Mouse (Mus musculus): Measurements from ENCODE around the gene Tdrd6. TPM values are rescaled to one million over a fixed set of nuclear protein-coding genes. Genes with fewer than 3 reads are reported as not detected.

The Tdrd6 gene
- polyA plus RNA-seq, 1 experiment from 2014 or later, result not detected

DNA sequence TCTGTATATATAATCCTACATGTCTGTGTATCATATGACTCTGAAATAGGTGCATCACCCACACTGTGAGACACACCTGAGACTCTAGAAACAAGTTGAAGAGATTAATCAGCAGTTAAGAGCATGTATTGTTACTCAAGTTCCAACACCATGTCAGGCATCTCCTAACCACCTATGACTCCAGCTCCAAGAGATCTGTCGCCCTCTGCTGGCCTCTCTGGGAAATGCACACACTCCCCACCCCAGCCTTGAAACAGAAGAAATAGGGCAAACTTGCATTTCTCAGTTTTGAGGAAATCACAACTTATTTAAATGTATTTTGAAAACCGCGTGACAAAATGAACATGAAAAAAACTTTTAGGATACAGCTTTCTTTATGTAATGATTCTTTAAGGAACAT, 23.4 kb downstream of the Tdrd6 start:
- 17% methylated on average over 3 of the region's 3 CpGs for WGBS
- H3K27me3 ChIP-seq, result no peaks in the 10 kb centered on the region
- no peak overlapping the region for H3K4me2 ChIP-seq
- no peaks in the 10 kb centered on the region for H3K4me1 ChIP-seq
- H3K4me3 ChIP-seq, result no peak overlapping the region
- no peak for ATAC-seq (ENCODE audit: borderline replicate concordance, extremely low read depth, low FRiP score, low TSS enrichment)
- H3K27ac ChIP-seq, result no peak overlapping the region
- no peaks in the 10 kb centered on the region for H3K9me3 ChIP-seq
- H3K36me3 ChIP-seq, result no peaks in the 10 kb centered on the region
- H3K9ac ChIP-seq, result no peak overlapping the region

DNA sequence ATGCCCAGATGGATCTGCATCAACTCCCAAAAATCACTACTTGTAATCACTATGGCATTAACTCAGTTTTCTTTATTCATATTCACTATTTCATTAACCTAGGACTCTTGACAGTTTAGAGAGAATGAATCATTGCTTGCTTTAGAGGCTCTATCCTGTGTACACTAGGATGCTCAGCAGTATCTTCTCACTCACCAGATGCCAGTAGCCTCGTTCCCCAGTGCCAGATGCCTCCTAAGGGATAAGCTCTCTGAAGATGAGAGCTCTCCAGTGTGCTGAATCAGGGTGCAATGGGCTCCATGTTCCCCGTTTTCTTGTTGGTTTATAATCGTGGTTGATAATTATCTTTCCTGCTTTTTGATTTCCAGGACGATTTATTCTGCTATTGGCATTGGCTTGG, 31.4 kb downstream of the Tdrd6 start:
- Histone ChIP-seq H3K36me3 (no peaks in the 10 kb centered on the region), H3K4me2 (no peak overlapping the region), H3K27ac (no peak overlapping the region), H3K27me3 (no peaks in the 10 kb centered on the region), H3K4me1 (no peaks in the 10 kb centered on the region), H3K4me3 (no peak overlapping the region), H3K9me3 (no peaks in the 10 kb centered on the region), H3K9ac (no peak overlapping the region)
- ATAC-seq (ENCODE audit: borderline replicate concordance, extremely low read depth, low FRiP score, low TSS enrichment), result no peak
- WGBS, result 55% methylated on average over 4 of the region's 4 CpGs

DNA sequence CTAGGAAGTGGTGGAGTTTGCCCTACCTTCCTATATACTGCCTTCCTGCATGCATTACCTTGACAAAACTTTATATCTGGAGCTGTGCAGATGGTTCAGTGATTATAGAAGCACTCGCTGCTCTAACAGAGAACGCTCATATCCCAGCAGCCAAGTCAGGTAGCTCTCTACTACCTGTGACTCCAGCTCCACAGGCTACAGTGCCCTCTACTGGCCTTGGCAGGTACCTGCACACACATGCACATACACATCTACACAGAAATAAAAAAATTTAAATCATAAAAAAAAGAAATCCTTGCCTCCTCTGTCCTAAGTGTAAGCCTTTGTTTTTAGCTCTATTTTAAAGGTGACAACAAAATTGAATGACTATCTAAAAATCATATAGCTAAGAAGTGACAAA, 32.4 kb downstream of the Tdrd6 start:
- Histone ChIP-seq H3K9ac (no peak overlapping the region), H3K27ac (no peak overlapping the region), H3K9me3 (no peaks in the 10 kb centered on the region), H3K27me3 (no peaks in the 10 kb centered on the region), H3K4me3 (no peak overlapping the region), H3K4me2 (no peak overlapping the region), H3K4me1 (no peaks in the 10 kb centered on the region), H3K36me3 (no peaks in the 10 kb centered on the region)
- ATAC-seq (ENCODE audit: borderline replicate concordance, extremely low read depth, low FRiP score, low TSS enrichment), result no peak
- 96% methylated on average over 2 of the region's 2 CpGs for WGBS

DNA sequence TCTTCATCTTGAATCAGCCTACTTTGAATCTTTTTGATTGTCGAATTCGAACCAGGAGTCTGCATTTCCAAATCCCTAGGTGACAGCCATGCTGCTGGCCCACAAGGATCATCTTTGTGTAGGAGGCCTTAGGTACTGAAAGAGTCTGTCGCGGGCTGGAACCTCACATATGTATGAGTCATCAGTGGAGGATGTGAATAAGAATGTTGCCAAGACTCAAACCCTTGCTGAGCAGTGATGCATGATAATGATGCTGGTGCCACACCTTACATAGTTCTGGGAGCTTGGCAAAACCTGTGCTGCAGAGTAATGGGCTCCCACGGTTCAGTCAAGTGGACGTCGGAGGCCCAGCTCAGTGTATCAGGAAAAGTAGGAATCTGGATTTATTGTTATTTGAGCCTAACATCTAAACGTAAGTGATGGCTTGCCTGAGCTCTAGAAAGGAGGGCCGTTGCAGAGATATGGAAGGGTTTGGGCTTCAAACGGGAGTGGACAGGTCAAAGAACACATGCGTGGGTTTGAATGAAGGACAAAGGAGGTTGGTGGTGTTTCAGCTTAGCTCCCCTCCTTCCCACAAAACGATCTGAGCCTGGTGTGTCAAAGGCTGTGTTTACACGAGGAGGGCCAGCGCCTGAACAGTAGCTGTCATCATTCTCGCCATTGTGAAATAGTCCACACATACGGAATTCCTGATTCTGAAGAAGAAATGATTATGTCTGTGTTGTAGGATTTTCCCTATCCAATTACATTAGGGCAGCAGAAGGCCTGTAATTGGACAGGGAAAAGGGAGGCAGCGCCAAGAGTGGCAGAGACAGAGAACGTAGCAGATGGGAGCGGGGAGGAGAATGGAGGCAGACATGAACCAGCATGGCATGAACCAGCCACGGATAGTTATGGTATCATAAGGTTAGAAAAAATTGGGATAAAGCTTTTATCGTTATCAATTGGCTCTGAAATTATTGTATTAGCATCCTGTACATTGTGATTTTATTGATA, 37.5 kb downstream of the Tdrd6 start:
- Histone ChIP-seq H3K9me3 (no peaks in the 10 kb centered on the region), H3K36me3 (no peaks in the 10 kb centered on the region), H3K4me2 (no peak overlapping the region), H3K4me1 (no peaks in the 10 kb centered on the region), H3K9ac (no peak overlapping the region), H3K27me3 (no peaks in the 10 kb centered on the region), H3K4me3 (no peak overlapping the region), H3K27ac (no peak overlapping the region)
- 75% methylated on average over 21 of the region's 21 CpGs for WGBS
- ATAC-seq (ENCODE audit: borderline replicate concordance, extremely low read depth, low FRiP score, low TSS enrichment), result no peak

DNA sequence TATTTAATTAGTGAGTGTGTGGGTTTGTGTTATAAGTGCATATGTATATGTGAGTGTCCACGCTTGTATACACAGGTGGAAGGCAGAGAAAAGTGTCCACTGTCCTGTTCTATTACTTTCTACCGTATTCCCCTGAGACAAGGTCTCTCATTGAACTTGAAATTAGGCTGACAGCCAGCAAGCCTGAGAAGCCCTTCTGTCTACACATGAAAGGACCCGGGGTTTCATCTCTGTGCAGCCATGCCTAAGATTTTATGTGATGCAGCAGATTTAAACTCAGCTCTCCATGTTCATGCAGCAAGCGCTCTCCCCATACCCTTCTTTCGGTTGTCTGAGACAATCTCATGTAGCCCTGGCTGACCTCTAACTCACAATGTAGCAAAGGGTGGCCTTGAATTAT, 39.6 kb downstream of the Tdrd6 start:
- 76% methylated on average over 5 of the region's 5 CpGs for WGBS

DNA sequence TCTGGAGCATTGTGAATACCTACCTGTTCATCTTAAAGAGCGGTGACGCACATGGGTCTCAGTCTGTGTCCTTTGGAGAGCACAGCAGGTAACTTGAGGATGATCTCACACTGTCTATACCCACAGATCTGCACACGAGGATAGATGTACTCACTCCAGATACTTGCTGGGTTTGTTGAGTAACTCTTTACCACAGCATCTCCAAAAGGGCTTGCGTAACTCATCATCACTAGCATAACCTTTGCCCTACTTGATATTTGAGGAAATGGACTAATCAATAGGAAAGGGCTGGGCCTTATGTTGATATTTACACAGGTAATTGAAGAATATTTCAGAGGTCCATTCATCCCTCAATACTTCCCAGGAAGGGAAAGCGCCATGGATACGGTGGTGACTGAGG, 40.3 kb downstream of the Tdrd6 start:
- no peak for ATAC-seq (ENCODE audit: borderline replicate concordance, extremely low read depth, low FRiP score, low TSS enrichment)
- 88% methylated on average over 6 of the region's 6 CpGs for WGBS
- Histone ChIP-seq H3K27me3 (no peaks in the 10 kb centered on the region), H3K4me3 (no peak overlapping the region), H3K4me1 (0 out of 2 replicates have a peak, but pooled peaks cover 3% of the 10 kb centered on the region), H3K36me3 (no peaks in the 10 kb centered on the region), H3K9ac (no peak overlapping the region), H3K9me3 (no peaks in the 10 kb centered on the region), H3K27ac (no peak overlapping the region), H3K4me2 (no peak overlapping the region)

More for the DNA sequence above, 39.6 kb downstream of the Tdrd6 start:
- no peak overlapping the region for H3K9ac ChIP-seq
- no peak overlapping the region for H3K27ac ChIP-seq
- no peaks in the 10 kb centered on the region for H3K36me3 ChIP-seq
- H3K4me3 ChIP-seq, result no peak overlapping the region
- H3K4me1 ChIP-seq, result no peaks in the 10 kb centered on the region
- no peaks in the 10 kb centered on the region for H3K9me3 ChIP-seq
- H3K4me2 ChIP-seq, result no peak overlapping the region
- H3K27me3 ChIP-seq, result no peaks in the 10 kb centered on the region
- no peak for ATAC-seq (ENCODE audit: borderline replicate concordance, extremely low read depth, low FRiP score, low TSS enrichment)

DNA sequence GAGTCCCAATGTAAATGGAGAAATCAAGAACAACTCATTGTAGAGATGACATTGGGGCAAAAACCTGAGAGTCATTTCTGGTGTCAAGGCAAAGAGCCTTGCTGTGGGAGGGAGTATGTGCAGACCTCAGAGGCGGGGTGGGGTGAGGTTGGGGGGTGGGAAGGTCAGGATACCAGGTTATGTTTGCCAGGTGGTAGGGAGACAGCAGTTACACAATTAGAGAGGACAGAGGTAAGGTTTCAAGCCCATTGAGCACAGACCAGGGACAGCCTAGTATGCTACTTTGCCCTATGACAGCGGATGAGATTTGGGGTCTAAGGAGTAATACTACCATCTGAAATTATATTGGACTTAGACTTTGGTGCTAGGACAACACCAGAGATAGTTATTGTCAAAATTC, 42.8 kb downstream of the Tdrd6 start:
- H3K9ac ChIP-seq, result no peak overlapping the region
- no peak overlapping the region for H3K4me3 ChIP-seq
- 77% methylated on average over 2 of the region's 2 CpGs for WGBS
- no peak overlapping the region for H3K27ac ChIP-seq
- no peaks in the 10 kb centered on the region for H3K36me3 ChIP-seq
- ATAC-seq (ENCODE audit: borderline replicate concordance, extremely low read depth, low FRiP score, low TSS enrichment), result no peak
- no peaks in the 10 kb centered on the region for H3K9me3 ChIP-seq
- no peaks in the 10 kb centered on the region for H3K27me3 ChIP-seq
- no peak overlapping the region for H3K4me2 ChIP-seq
- H3K4me1 ChIP-seq, result peaks cover 7% of the 10 kb centered on the region; the same call in 1 of the 2 replicates

DNA sequence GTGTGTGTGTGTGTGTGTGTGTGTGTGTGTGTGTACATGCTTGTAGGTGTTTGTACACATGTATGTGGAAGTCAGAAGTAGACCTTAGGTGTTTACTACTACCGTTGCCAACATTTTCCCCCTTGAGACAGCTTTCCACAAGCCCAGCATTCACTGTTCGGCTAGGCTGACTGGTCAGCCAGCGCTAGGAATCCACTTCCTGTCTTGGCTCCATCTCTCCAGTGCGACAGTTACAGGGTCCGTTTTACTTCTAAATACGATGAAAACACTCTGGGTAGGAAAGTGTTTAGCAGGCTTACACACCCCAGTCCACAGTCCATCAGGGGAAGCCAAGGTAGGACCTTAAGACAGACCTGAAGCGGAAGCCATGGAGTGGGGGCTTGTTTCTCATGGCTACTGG, 45.3 kb downstream of the Tdrd6 start:
- no peak; the same call in 1 of the 2 replicates for ATAC-seq (ENCODE audit: borderline replicate concordance, extremely low read depth, low FRiP score, low TSS enrichment)
- 48% methylated on average over 7 of the region's 7 CpGs for WGBS
- no peaks in the 10 kb centered on the region for H3K36me3 ChIP-seq

DNA sequence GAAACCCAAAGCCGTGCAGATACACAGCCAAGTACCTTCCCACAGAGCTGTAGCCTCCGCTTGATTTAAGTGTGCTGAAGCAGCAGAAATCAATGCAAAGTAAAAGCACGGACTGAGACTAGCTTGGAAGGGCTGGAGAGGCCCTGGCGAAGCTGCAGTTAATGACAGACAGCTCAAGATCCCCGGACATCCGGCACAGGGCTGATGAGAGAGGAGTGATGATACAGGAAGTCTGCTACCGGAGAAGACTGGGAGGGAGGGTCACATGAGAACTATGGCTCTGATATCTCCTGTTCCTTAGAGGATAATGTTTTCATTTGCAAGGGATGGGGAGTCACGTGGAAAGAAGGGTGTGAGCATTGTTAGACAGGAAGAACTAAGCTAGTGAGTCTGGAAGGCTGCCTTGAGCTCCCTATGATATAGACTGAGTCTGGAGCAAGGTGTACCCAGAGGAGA, 49.1 kb downstream of the Tdrd6 start:
- Histone ChIP-seq H3K4me2 (peak overlapping the region; percentile 19), H3K4me1 (peaks cover 15% of the 10 kb centered on the region; the same call in 1 of the 2 replicates), H3K9me3 (no peaks in the 10 kb centered on the region), H3K4me3 (no peak overlapping the region), H3K9ac (no peak overlapping the region), H3K27me3 (no peaks in the 10 kb centered on the region), H3K36me3 (no peaks in the 10 kb centered on the region), H3K27ac (no peak overlapping the region)
- WGBS, result 31% methylated on average over 8 of the region's 8 CpGs
- ATAC-seq (ENCODE audit: borderline replicate concordance, extremely low read depth, low FRiP score, low TSS enrichment), result no peak

More for the DNA sequence above, 45.3 kb downstream of the Tdrd6 start:
- Histone ChIP-seq H3K4me2 (no peak overlapping the region), H3K9ac (no peak overlapping the region), H3K27me3 (no peaks in the 10 kb centered on the region), H3K4me3 (no peak overlapping the region), H3K4me1 (peaks cover 15% of the 10 kb centered on the region; the same call in 1 of the 2 replicates), H3K27ac (no peak overlapping the region), H3K9me3 (no peaks in the 10 kb centered on the region)

DNA sequence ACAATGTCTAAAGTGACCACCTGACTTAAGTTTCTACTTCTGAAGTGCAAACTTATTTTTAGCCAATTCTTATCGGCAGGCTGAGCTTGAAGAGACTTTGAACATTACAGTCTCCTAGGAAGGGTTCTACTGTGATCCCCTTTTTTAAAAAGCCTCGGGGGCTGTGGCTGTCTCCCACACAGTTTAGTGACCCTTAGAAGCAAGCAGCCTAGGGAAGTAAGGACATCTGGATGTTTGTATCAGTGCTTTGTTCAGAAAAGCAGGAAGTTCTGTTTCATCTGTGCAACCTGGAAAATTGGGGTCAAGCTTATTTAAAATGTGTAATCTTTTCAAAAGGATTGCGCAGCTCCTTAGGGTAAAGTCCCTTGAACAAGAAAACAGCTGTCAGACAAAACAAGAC, 49.6 kb downstream of the Tdrd6 start:
- H3K4me3 ChIP-seq, result no peak overlapping the region
- no peaks in the 10 kb centered on the region for H3K36me3 ChIP-seq
- no peak overlapping the region for H3K27ac ChIP-seq
- ATAC-seq (ENCODE audit: borderline replicate concordance, extremely low read depth, low FRiP score, low TSS enrichment), result no peak
- no peak overlapping the region for H3K9ac ChIP-seq
- WGBS, result 34% methylated on average over 3 of the region's 3 CpGs
- H3K9me3 ChIP-seq, result no peaks in the 10 kb centered on the region
- peak overlapping the region; percentile 19; the same call in 1 of the 2 replicates for H3K4me2 ChIP-seq
- peaks cover 15% of the 10 kb centered on the region; the same call in 1 of the 2 replicates for H3K4me1 ChIP-seq
- H3K27me3 ChIP-seq, result no peaks in the 10 kb centered on the region

DNA sequence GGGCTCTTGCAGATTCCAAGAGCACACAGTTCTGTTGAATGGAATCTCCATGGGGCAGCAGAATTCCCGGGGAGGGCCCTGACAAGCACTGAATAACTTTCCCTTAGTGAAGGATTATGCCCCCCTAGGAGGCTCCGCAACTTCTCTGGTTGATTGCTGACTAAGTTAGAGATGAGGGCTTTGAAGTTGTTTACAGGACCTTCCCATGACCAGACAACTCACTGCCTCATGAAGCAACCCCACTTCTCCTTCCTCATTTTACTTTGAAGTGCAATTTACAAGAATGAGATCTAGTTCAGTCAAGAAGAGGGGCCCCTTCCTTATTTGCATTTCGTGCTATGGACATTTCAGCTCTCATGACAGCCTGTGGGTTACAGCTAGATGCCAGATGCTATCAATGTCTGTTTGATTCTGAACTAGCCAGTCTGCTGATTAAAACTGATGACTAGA, 56.5 kb downstream of the Tdrd6 start:
- no peak overlapping the region for H3K4me3 ChIP-seq
- no peaks in the 10 kb centered on the region for H3K9me3 ChIP-seq
- WGBS, result 32% methylated on average over 3 of the region's 3 CpGs

DNA sequence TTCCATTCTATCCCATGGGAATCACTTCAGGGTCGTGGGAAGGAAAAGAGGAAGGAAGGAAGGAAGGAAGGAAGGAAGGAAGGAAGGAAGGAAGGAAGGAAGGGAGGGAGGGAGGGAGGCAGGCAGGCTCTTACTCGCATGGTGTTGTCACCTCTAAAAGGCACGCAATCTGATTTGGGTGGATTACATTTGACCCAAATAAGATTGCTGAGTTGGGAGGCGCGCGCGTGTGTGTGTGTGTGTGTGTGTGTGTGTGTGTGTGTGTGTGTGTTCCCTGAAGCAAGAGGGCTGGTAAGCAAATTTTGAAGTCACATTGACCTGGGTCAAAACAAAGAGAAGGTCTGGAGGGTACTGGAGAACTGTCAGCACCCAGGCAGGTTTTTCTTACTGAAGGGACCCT, 60.8 kb downstream of the Tdrd6 start:
- 49% methylated on average over 7 of the region's 7 CpGs for WGBS
- ATAC-seq (ENCODE audit: borderline replicate concordance, extremely low read depth, low FRiP score, low TSS enrichment), result no peak
- H3K9ac ChIP-seq, result no peak overlapping the region
- no peaks in the 10 kb centered on the region for H3K9me3 ChIP-seq
- no peak overlapping the region for H3K4me2 ChIP-seq
- H3K36me3 ChIP-seq, result no peaks in the 10 kb centered on the region
- peaks cover 18% of the 10 kb centered on the region for H3K4me1 ChIP-seq
- H3K27ac ChIP-seq, result no peak overlapping the region
- no peaks in the 10 kb centered on the region for H3K27me3 ChIP-seq
- no peak overlapping the region for H3K4me3 ChIP-seq

More for the DNA sequence above, 56.5 kb downstream of the Tdrd6 start:
- no peaks in the 10 kb centered on the region for H3K27me3 ChIP-seq
- H3K27ac ChIP-seq, result no peak overlapping the region
- H3K4me1 ChIP-seq, result peaks cover 9% of the 10 kb centered on the region
- ATAC-seq (ENCODE audit: borderline replicate concordance, extremely low read depth, low FRiP score, low TSS enrichment), result no peak
- H3K36me3 ChIP-seq, result no peaks in the 10 kb centered on the region
- no peak overlapping the region for H3K4me2 ChIP-seq
- no peak overlapping the region for H3K9ac ChIP-seq
